Mouse (Mus musculus) inflammation-experienced regulatory T-cells, adult 6 months (primary cell): ENCODE measurements at regions not wholly inside any gene's neighbourhood (a gene's known extent, or its start where the extent isn't known, plus 50 kb on each side); places are given as distances from the start of the nearest gene placed in this dataset.
A peak's percentile ranks its signal among the peaks of the same experiment; 100 is the strongest.
"Not testable (repeated sequence)": the region's sequence is repeated elsewhere in the genome, so short reads cannot be mapped to it uniquely, and the experiment has no call there.

Experiments used
- ATAC-seq: one replicate; pipeline ENCODE4 v1.8.0; 2017

- no peak for ATAC-seq
Measured at GRCm38 (mm10) chr6:14632837-14633236, 122.2 kb downstream of the Ppp1r3a start.

GRCm38 (mm10) chr6:14631719-14632445, 123.2 kb downstream of the Ppp1r3a start:
- no peak for ATAC-seq

GRCm38 (mm10) chr6:14616629-14617028, 138.4 kb downstream of the Ppp1r3a start:
- no peak for ATAC-seq

GRCm38 (mm10) chr6:14608076-14608475, 147.0 kb downstream of the Ppp1r3a start:
- no peak for ATAC-seq

- ATAC-seq: no peak
Measured at GRCm38 (mm10) chr6:14600543-14601249, 154.4 kb downstream of the Ppp1r3a start.

- ATAC-seq: no peak
Measured at GRCm38 (mm10) chr6:14596880-14597466, 158.1 kb downstream of the Ppp1r3a start.

- ATAC-seq: peak; percentile 48
Measured at GRCm38 (mm10) chr6:14585827-14586226, 169.2 kb downstream of the Ppp1r3a start.

GRCm38 (mm10) chr6:14583829-14584228, 171.2 kb downstream of the Ppp1r3a start:
- ATAC-seq: no peak

GRCm38 (mm10) chr6:14574607-14575006, 180.5 kb downstream of the Ppp1r3a start:
- ATAC-seq: no peak

- ATAC-seq: no peak
Measured at GRCm38 (mm10) chr6:14573001-14573400, 182.1 kb downstream of the Ppp1r3a start.

GRCm38 (mm10) chr6:14540333-14540732, 214.7 kb downstream of the Ppp1r3a start:
- ATAC-seq: no peak

- no peak for ATAC-seq
Measured at GRCm38 (mm10) chr6:14529096-14529495, 226.0 kb downstream of the Ppp1r3a start.

- no peak for ATAC-seq
Measured at GRCm38 (mm10) chr6:14528564-14528963, 226.5 kb downstream of the Ppp1r3a start.

- no peak for ATAC-seq
Measured at GRCm38 (mm10) chr6:14522742-14523141, 232.3 kb downstream of the Ppp1r3a start.

- no peak for ATAC-seq
Measured at GRCm38 (mm10) chr6:14521321-14521720, 233.8 kb downstream of the Ppp1r3a start.

GRCm38 (mm10) chr6:14504171-14504570, 250.9 kb downstream of the Ppp1r3a start:
- ATAC-seq: no peak

- no peak for ATAC-seq
Measured at GRCm38 (mm10) chr6:14500663-14501062, 254.4 kb downstream of the Ppp1r3a start.

- not testable (repeated sequence) for ATAC-seq
Measured at GRCm38 (mm10) chr6:14499882-14500281, 255.2 kb downstream of the Ppp1r3a start.

- not testable (repeated sequence) for ATAC-seq
Measured at GRCm38 (mm10) chr6:14486642-14487041, 268.4 kb downstream of the Ppp1r3a start.

GRCm38 (mm10) chr6:14456394-14456793, 298.7 kb downstream of the Ppp1r3a start:
- no peak for ATAC-seq

- ATAC-seq: not testable (repeated sequence)
Measured at GRCm38 (mm10) chr6:14453321-14453720, 301.8 kb downstream of the Ppp1r3a start.

- no peak for ATAC-seq
Measured at GRCm38 (mm10) chr6:14431751-14432150, 323.3 kb downstream of the Ppp1r3a start.

- ATAC-seq: no peak
Measured at GRCm38 (mm10) chr6:14409772-14410171, 345.3 kb downstream of the Ppp1r3a start.

GRCm38 (mm10) chr6:14407754-14408153, 347.3 kb downstream of the Ppp1r3a start:
- ATAC-seq: no peak
